Mouse (Mus musculus): ENCODE measurements around the gene Atcay. TPM values are rescaled to one million over a fixed set of nuclear protein-coding genes. Genes with fewer than 3 reads are reported as not detected.
A peak's percentile ranks its signal among the peaks of the same experiment; 100 is the strongest.

The Atcay gene
- polyA plus RNA-seq, 1 experiment: 0.47 TPM

GRCm38 (mm10) chr10:81244595-81244994 is 14.0 kb upstream of the Atcay start:
- H3K27ac ChIP-seq (ENCODE audit: insufficient read depth, low read length): no peak overlapping the region
- H3K4me1 ChIP-seq (ENCODE audit: control insufficient read depth, insufficient read depth, low read length): no peaks in the 10 kb centered on the region
- TF ChIP-seq CTCF (IDR thresholded peaks at IDR 0.05; ENCODE audit: borderline replicate concordance, insufficient read depth, low read length): peak; percentile 72; the same call in 1 of the 2 replicates
- TF ChIP-seq POLR2A (IDR thresholded peaks at IDR 0.05; ENCODE audit: low read depth, low read length): no peak
- no peak overlapping the region for H3K4me3 ChIP-seq (ENCODE audit: insufficient read depth, low read length)

GRCm38 (mm10) chr10:81244146-81244545 is 13.5 kb upstream of the Atcay start:
- H3K27ac ChIP-seq (ENCODE audit: insufficient read depth, low read length): no peak overlapping the region
- H3K4me3 ChIP-seq (ENCODE audit: insufficient read depth, low read length): no peak overlapping the region
- no peak for TF ChIP-seq POLR2A (IDR thresholded peaks at IDR 0.05; ENCODE audit: low read depth, low read length)
- no peaks in the 10 kb centered on the region for H3K4me1 ChIP-seq (ENCODE audit: control insufficient read depth, insufficient read depth, low read length)

- no peak for TF ChIP-seq POLR2A (IDR thresholded peaks at IDR 0.05; ENCODE audit: low read depth, low read length)
- no peak for TF ChIP-seq CTCF (IDR thresholded peaks at IDR 0.05; ENCODE audit: borderline replicate concordance, insufficient read depth, low read length)
- Histone ChIP-seq H3K27ac (ENCODE audit: insufficient read depth, low read length) (no peak overlapping the region), H3K4me3 (ENCODE audit: insufficient read depth, low read length) (no peak overlapping the region), H3K4me1 (ENCODE audit: control insufficient read depth, insufficient read depth, low read length) (no peaks in the 10 kb centered on the region)
Observed at GRCm38 (mm10) chr10:81242021-81242420, 11.4 kb upstream of the Atcay start.

- Histone ChIP-seq H3K4me3 (ENCODE audit: insufficient read depth, low read length) (no peak overlapping the region), H3K27ac (ENCODE audit: insufficient read depth, low read length) (no peak overlapping the region), H3K4me1 (ENCODE audit: control insufficient read depth, insufficient read depth, low read length) (no peaks in the 10 kb centered on the region)
- TF ChIP-seq CTCF (IDR thresholded peaks at IDR 0.05; ENCODE audit: borderline replicate concordance, insufficient read depth, low read length): peak; percentile 49; the same call in 1 of the 2 replicates
- TF ChIP-seq POLR2A (IDR thresholded peaks at IDR 0.05; ENCODE audit: low read depth, low read length): no peak
Observed at GRCm38 (mm10) chr10:81240876-81241275, 10.2 kb upstream of the Atcay start.

GRCm38 (mm10) chr10:81238618-81239017 is 8.0 kb upstream of the Atcay start:
- no peak overlapping the region for H3K27ac ChIP-seq (ENCODE audit: insufficient read depth, low read length)
- TF ChIP-seq POLR2A (IDR thresholded peaks at IDR 0.05; ENCODE audit: low read depth, low read length) (no peak), CTCF (IDR thresholded peaks at IDR 0.05; ENCODE audit: borderline replicate concordance, insufficient read depth, low read length) (no peak)
- H3K4me3 ChIP-seq (ENCODE audit: insufficient read depth, low read length): no peak overlapping the region
- H3K4me1 ChIP-seq (ENCODE audit: control insufficient read depth, insufficient read depth, low read length): no peaks in the 10 kb centered on the region

- Histone ChIP-seq H3K27ac (ENCODE audit: insufficient read depth, low read length) (no peak overlapping the region), H3K4me1 (ENCODE audit: control insufficient read depth, insufficient read depth, low read length) (no peaks in the 10 kb centered on the region), H3K4me3 (ENCODE audit: insufficient read depth, low read length) (no peak overlapping the region)
- TF ChIP-seq CTCF (IDR thresholded peaks at IDR 0.05; ENCODE audit: borderline replicate concordance, insufficient read depth, low read length): no peak
- no peak for TF ChIP-seq POLR2A (IDR thresholded peaks at IDR 0.05; ENCODE audit: low read depth, low read length)
Observed at GRCm38 (mm10) chr10:81236471-81237268, 6.0 kb upstream of the Atcay start.

- Histone ChIP-seq H3K4me3 (ENCODE audit: insufficient read depth, low read length) (no peak overlapping the region), H3K27ac (ENCODE audit: insufficient read depth, low read length) (peak overlapping the region; percentile 53; the same call in 1 of the 2 replicates), H3K4me1 (ENCODE audit: control insufficient read depth, insufficient read depth, low read length) (no peaks in the 10 kb centered on the region)
- no peak; the same call in 1 of the 2 replicates for TF ChIP-seq POLR2A (IDR thresholded peaks at IDR 0.05; ENCODE audit: low read depth, low read length)
- no peak for TF ChIP-seq CTCF (IDR thresholded peaks at IDR 0.05; ENCODE audit: borderline replicate concordance, insufficient read depth, low read length)
Observed at GRCm38 (mm10) chr10:81234206-81234605, 3.6 kb upstream of the Atcay start.

GRCm38 (mm10) chr10:81233226-81233585 is 2.6 kb upstream of the Atcay start:
- TF ChIP-seq CTCF (IDR thresholded peaks at IDR 0.05; ENCODE audit: borderline replicate concordance, insufficient read depth, low read length): no peak
- TF ChIP-seq POLR2A (IDR thresholded peaks at IDR 0.05; ENCODE audit: low read depth, low read length): no peak
- Histone ChIP-seq H3K4me3 (ENCODE audit: insufficient read depth, low read length) (peak overlapping the region; percentile 54), H3K27ac (ENCODE audit: insufficient read depth, low read length) (peak overlapping the region; percentile 53), H3K4me1 (ENCODE audit: control insufficient read depth, insufficient read depth, low read length) (no peaks in the 10 kb centered on the region)

- TF ChIP-seq CTCF (IDR thresholded peaks at IDR 0.05; ENCODE audit: borderline replicate concordance, insufficient read depth, low read length) (no peak), POLR2A (IDR thresholded peaks at IDR 0.05; ENCODE audit: low read depth, low read length) (peak; percentile 65)
- H3K4me1 ChIP-seq (ENCODE audit: control insufficient read depth, insufficient read depth, low read length): no peaks in the 10 kb centered on the region
- peak within 1 kb of the TSS; percentile 53 for H3K27ac ChIP-seq (ENCODE audit: insufficient read depth, low read length)
- H3K4me3 ChIP-seq (ENCODE audit: insufficient read depth, low read length): peak within 1 kb of the TSS; percentile 54
Observed at GRCm38 (mm10) chr10:81232580-81233225, 2.1 kb upstream of the Atcay start, which contains the start of gene Zfr2. Zfr2 (plus strand) TSS chr10:81233155.

GRCm38 (mm10) chr10:81231436-81231835 is 803 bp upstream of the Atcay start:
- Histone ChIP-seq H3K27ac (ENCODE audit: insufficient read depth, low read length) (no peak overlapping the region), H3K4me3 (ENCODE audit: insufficient read depth, low read length) (no peak overlapping the region), H3K4me1 (ENCODE audit: control insufficient read depth, insufficient read depth, low read length) (no peaks in the 10 kb centered on the region)
- TF ChIP-seq POLR2A (IDR thresholded peaks at IDR 0.05; ENCODE audit: low read depth, low read length) (no peak), CTCF (IDR thresholded peaks at IDR 0.05; ENCODE audit: borderline replicate concordance, insufficient read depth, low read length) (no peak)

Measured in embryonic fibroblast, embryonic 13.5 days (primary cell).